Mouse (Mus musculus) cerebellum, adult 11-12 months (tissue): ENCODE results near the gene Pdx1.

Experiments
- DNase-seq: peaks from one replicate; pipeline ENCODE4 v3.0.0; 2022

Gene Pdx1

GRCm38 (mm10) chr5:147312830-147313685 is 43.3 kb downstream of the Pdx1 start:
- DNase-seq, result no peak

- DNase-seq, result no peak
These were observed 45.1 kb downstream of the Pdx1 start for GRCm38 (mm10) chr5:147314646-147315431.

DNA sequence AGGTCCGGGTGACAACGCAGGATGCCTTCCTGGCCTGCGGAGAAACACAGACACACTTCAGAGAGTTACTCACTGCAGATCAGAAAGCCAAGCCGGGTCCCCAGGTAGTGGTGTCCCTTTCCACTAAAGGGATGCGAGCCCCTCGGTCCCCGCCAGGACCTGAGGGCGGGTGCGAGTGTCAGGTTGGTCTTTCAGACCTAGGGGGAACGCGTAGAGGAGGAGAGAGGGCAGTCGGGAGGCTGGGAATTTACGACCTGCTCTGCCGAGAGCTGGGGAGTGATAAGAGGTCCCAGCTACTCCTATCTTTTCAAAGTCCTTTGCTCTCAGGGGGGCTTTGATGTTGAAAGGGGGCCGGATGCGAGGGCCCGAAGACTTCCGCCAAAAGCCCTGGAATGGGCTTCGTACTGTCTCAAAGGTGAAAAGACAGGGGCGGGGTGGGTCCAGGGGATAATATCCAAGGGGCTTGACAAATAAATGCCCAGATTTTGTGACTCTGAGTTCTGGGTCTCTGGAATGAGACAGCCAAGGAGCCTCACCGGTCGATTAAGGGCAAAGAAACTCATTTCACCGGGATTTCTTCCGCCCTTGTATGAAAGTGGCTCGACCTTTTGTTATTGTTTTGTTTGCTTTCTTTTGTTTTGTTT is 45.8 kb downstream of the Pdx1 start:
- no peak for DNase-seq

DNA sequence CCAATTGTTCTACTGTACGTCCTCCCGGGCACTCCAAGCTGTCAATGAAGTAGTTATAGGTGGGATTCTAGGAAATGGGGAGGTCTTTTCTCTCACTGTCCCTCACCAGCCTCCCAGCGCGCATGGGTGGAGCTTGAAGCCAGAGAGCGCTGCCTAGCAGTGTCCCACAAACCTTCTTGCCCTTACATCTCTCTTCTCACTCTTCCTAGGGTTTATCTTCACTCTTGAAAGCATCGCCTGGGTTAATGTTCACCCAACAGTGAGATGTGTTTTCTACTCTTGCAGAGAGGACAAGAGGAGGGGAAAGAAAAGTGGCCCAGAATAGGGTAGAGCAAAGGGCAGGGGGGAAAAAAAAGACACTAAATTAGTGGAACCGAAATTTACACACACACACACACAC is 47.6 kb downstream of the Pdx1 start:
- no peak for DNase-seq

DNA sequence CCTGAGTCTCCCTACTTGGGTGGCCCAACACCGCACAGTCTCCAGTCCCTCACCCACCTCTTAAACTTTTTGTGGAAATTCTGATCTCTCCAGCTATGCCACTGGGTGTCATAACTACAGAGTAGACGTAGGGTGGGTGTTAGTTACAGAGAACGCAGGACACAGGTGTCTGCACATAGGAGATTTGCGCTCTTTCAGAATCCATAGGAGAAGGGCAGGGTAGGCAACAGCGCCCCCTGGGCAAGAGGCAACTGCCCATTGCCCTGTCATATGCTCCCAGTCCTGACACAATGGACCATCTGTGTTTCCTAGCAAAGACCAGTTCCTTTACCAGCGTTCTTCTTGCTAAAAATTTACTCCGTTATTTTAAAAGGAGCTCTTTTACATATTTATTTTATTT is 48.2 kb downstream of the Pdx1 start:
- DNase-seq, result no peak

DNA sequence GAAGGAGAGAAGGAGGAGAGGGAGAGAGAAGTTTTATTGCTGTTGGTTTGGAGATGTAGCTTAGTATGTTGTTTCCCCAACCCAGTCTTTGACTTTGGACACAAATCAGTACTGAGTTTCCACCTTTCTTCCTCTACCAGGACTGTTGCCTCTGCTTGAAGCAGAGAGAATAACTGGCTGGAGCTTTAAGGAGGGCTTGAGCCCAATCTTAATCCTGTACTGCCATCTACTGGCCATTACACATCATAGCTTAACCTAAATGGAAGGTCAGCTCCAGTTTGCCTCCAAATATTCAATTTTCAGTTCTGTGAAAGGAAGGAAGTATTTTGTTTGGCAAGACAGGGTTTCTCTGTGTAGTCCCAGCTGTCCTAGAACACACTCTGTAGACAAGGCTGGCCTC is 49.9 kb downstream of the Pdx1 start:
- no peak for DNase-seq

DNA sequence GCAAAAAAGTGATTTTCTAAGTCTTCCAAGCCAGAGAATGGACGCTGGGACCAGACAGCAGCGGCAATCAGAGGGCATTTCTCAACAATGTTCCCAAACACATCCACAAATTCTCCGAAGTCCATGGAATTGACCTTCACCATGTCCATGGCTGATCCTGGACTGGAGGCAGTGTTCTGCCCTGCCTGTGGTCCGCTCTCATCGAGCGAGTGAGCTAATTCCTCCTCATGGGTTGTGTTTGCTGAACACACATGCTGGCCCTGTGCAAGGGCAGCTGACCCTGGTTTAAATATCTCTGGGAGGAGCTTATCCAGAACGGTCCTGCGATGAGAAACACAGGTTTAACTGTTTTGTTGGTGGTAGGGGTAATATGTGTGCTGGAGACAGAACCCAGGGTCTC is 52.4 kb downstream of the Pdx1 start, which contains the start of gene Urad:
Gene Urad (minus strand): TSS at position 258 of the 400 bp plus-strand sequence.
- DNase-seq, result no peak

GRCm38 (mm10) chr5:147323237-147323917 is 53.6 kb downstream of the Pdx1 start:
- peak; percentile 10 for DNase-seq
